ENCODE assay signal across 7 mouse cellular contexts in genomic region chr12:112106541-112106971, GRCm38 (mm10). TPM values are rescaled to one million over a fixed set of nuclear protein-coding genes. Genes with fewer than 3 reads are reported as not detected.
DNase-seq lines count a peak whose midpoint lies in the region; ATAC-seq lines count a peak whose summit lies in the region.

Aspg (plus strand) TSS chr12:112106679.

- H3K9me3 ChIP-seq in embryonic facial prominence, embryonic 12.5 days = no peaks in the 10 kb centered on the region
- no peaks in the 10 kb centered on the region for H3K9me3 ChIP-seq in intestine, embryonic 15.5 days
- H3K9me3 ChIP-seq in lung, embryonic 15.5 days = no peaks in the 10 kb centered on the region

- H3K27ac ChIP-seq in embryonic facial prominence, embryonic 12.5 days = no peak within 1 kb of the TSS
- peak within 1 kb of the TSS; percentile 58 for H3K27ac ChIP-seq in intestine, embryonic 15.5 days
- no peak within 1 kb of the TSS for H3K27ac ChIP-seq in lung, embryonic 15.5 days

- no peak for DNase-seq in adrenal gland, postnatal 25 days
- no peak for DNase-seq in cerebellum, adult 9-11 months
- no peak for DNase-seq in gastrocnemius, postnatal 14 days
- no peak for DNase-seq in thymus, postnatal 10 days (ENCODE audit: low spot score in 2 of 2)

- H3K4me1 ChIP-seq in embryonic facial prominence, embryonic 12.5 days = peaks cover 10% of the 10 kb centered on the region; the same call in 1 of the 2 replicates
- peaks cover 12% of the 10 kb centered on the region for H3K4me1 ChIP-seq in intestine, embryonic 15.5 days (replicated peaks)
- H3K4me1 ChIP-seq in lung, embryonic 15.5 days = peaks cover 11% of the 10 kb centered on the region; the same call in 1 of the 2 replicates

- H3K4me2 ChIP-seq in embryonic facial prominence, embryonic 12.5 days (replicated peaks) = peak within 1 kb of the TSS; percentile 43
- H3K4me2 ChIP-seq in intestine, embryonic 15.5 days (replicated peaks) = peak within 1 kb of the TSS; percentile 63
- peak within 1 kb of the TSS; percentile 53 for H3K4me2 ChIP-seq in lung, embryonic 15.5 days

- WGBS in embryonic facial prominence, embryonic 12.5 days = 1% methylated on average over 14 of the region's 14 CpGs
- 1% methylated on average over 14 of the region's 14 CpGs for WGBS in intestine, embryonic 15.5 days
- under 1% methylated on average over 14 of the region's 14 CpGs for WGBS in lung, embryonic 15.5 days

- 0 out of 2 replicates have a peak within 1 kb of the TSS, but pooled peaks have one; percentile 6 for H3K4me3 ChIP-seq in embryonic facial prominence, embryonic 12.5 days
- peak within 1 kb of the TSS; percentile 44 for H3K4me3 ChIP-seq in intestine, embryonic 15.5 days (replicated peaks)
- peak within 1 kb of the TSS; percentile 25 for H3K4me3 ChIP-seq in lung, embryonic 15.5 days

- H3K36me3 ChIP-seq in embryonic facial prominence, embryonic 12.5 days = no peaks in the 10 kb centered on the region
- no peaks in the 10 kb centered on the region for H3K36me3 ChIP-seq in intestine, embryonic 15.5 days
- H3K36me3 ChIP-seq in lung, embryonic 15.5 days = no peaks in the 10 kb centered on the region

- H3K9ac ChIP-seq in embryonic facial prominence, embryonic 12.5 days = no peak within 1 kb of the TSS
- H3K9ac ChIP-seq in intestine, embryonic 15.5 days = peak within 1 kb of the TSS; percentile 41
- no peak within 1 kb of the TSS for H3K9ac ChIP-seq in lung, embryonic 15.5 days

- peaks cover 9% of the 10 kb centered on the region; the same call in 1 of the 2 replicates for H3K27me3 ChIP-seq in embryonic facial prominence, embryonic 12.5 days
- no peaks in the 10 kb centered on the region for H3K27me3 ChIP-seq in intestine, embryonic 15.5 days (replicated peaks)
- no peaks in the 10 kb centered on the region; the same call in 1 of the 2 replicates for H3K27me3 ChIP-seq in lung, embryonic 15.5 days

- peak; percentile 42; the same call in 1 of the 2 replicates for ATAC-seq in embryonic facial prominence, embryonic 12.5 days (ENCODE audit: insufficient number of reproducible peaks, insufficient read depth, low FRiP score, low TSS enrichment)
- ATAC-seq in intestine, embryonic 15.5 days = peak; percentile 90
- ATAC-seq in lung, embryonic 15.5 days (ENCODE audit: borderline replicate concordance, extremely low read depth, low FRiP score, low TSS enrichment) = peak; percentile 77

- intact Hi-C loops in gastrocnemius, postnatal 14 days (cut with DNase I; ENCODE audit: low total_unique reads) = no loop called here

RNA-seq across cellular contexts. Expression of gene Aspg, which starts in this region (rescaled TPM):
- 35.6 and 47.0 TPM in 2 replicates for total RNA-seq in adrenal gland, postnatal 25 days (2021)
- polyA plus RNA-seq in embryonic facial prominence, embryonic 12.5 days (2016; fragmentation: Nextera tagmentation; extraction: Ambion mirVana) = 1.3 and 1.5 TPM in 2 replicates
- 26.8 and 31.8 TPM in 2 replicates for polyA plus RNA-seq in intestine, embryonic 15.5 days (2015; fragmentation: Nextera tagmentation; extraction: Ambion mirVana)
- 1.7 and 3.4 TPM in 2 replicates for polyA plus RNA-seq in lung, embryonic 15.5 days (2015; fragmentation: Nextera tagmentation; extraction: Ambion mirVana)
- not detected for total RNA-seq in gastrocnemius, postnatal 14 days (2021)

Comparison
In these comparisons a context has a peak if more than half of its experiments do, and no peak if none do; other contexts are left out.
1. RNA of gene Aspg (total RNA-seq): 35.6 to 47.0 TPM in adrenal gland, postnatal 25 days; not detected in gastrocnemius, postnatal 14 days; every median in the first group is over 10 times any median in the second.
2. Peak in every context shown above with its lines, with median percentiles within 50 percentile points of each other: ATAC-seq, H3K4me2 ChIP-seq and H3K4me3 ChIP-seq.